Mouse (Mus musculus): Measurements from ENCODE around the gene Psmb3. TPM values are rescaled to one million over a fixed set of nuclear protein-coding genes. Genes with fewer than 3 reads are reported as not detected.

Gene Psmb3
- polyA plus RNA-seq, 1 experiment = 151 TPM

DNA sequence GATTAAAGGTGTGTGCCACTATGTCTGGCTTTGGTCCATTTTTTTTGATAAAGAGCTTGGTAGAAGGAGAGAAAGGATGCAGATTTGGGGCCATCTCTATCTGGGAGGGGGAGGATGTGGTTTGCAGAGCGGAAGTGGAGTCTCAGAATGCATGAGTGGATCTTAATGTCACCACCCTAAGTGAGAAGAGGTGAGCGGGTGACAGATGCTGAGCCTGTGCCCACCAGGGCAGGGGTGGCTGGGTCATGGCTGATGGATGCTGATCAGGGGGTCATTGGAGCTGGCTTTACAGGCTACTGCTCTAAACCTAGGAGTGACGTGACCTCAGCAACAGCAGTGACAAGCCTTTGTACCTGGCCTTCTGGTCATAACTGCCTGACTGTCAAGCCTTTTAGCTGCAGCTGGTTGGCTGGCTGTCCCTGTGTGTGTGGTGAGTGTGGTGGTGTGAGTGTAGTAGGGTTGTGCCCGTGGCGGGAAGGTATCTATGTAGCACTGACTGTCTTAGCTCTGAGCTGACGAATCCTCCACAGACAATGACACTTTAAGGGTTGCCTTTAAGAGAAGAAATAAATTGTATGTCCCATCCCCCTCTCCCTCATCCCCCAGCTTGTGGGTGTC is 19.0 kb upstream of the Psmb3 start:
- TF ChIP-seq CTCF (IDR thresholded peaks at IDR 0.05; ENCODE audit: extremely low read depth, insufficient read depth, insufficient read length, insufficient replicate concordance) (no peak), POLR2A (IDR thresholded peaks at IDR 0.05; ENCODE audit: low read depth, low read length) (peak; percentile 39)
- peak; percentile 79 to 80 for DNase-seq (ENCODE audit: low read depth in 1 of 2, low spot score in 2 of 2)
- Histone ChIP-seq H3K27ac (ENCODE audit: insufficient read depth, low read length) (peak overlapping the region; percentile 97), H3K27me3 (ENCODE audit: control insufficient read depth, insufficient read depth, low read length) (no peaks in the 10 kb centered on the region), H3K4me3 (ENCODE audit: extremely low read depth, insufficient read depth, insufficient read length) (peak overlapping the region; percentile 55), H3K4me1 (ENCODE audit: control insufficient read depth, insufficient read depth, insufficient read length) (peaks cover 21% of the 10 kb centered on the region), H3K36me3 (ENCODE audit: control insufficient read depth, insufficient read depth, low read length) (peaks cover 22% of the 10 kb centered on the region)
- 10% methylated on average over 6 of the region's 6 CpGs for WGBS

GRCm38 (mm10) chr11:97684766-97685165 is 18.4 kb upstream of the Psmb3 start:
- Histone ChIP-seq H3K4me3 (ENCODE audit: extremely low read depth, insufficient read depth, insufficient read length) (peak overlapping the region; percentile 55; the same call in 1 of the 2 replicates), H3K4me1 (ENCODE audit: control insufficient read depth, insufficient read depth, insufficient read length) (peaks cover 21% of the 10 kb centered on the region), H3K36me3 (ENCODE audit: control insufficient read depth, insufficient read depth, low read length) (peaks cover 17% of the 10 kb centered on the region), H3K27me3 (ENCODE audit: control insufficient read depth, insufficient read depth, low read length) (no peaks in the 10 kb centered on the region), H3K27ac (ENCODE audit: insufficient read depth, low read length) (peak overlapping the region; percentile 97)
- DNase-seq (ENCODE audit: low read depth in 1 of 2, low spot score in 2 of 2) = no peak
- TF ChIP-seq POLR2A (IDR thresholded peaks at IDR 0.05; ENCODE audit: low read depth, low read length) (no peak), CTCF (IDR thresholded peaks at IDR 0.05; ENCODE audit: extremely low read depth, insufficient read depth, insufficient read length, insufficient replicate concordance) (no peak)
- 66% methylated on average over 7 of the region's 7 CpGs for WGBS

DNA sequence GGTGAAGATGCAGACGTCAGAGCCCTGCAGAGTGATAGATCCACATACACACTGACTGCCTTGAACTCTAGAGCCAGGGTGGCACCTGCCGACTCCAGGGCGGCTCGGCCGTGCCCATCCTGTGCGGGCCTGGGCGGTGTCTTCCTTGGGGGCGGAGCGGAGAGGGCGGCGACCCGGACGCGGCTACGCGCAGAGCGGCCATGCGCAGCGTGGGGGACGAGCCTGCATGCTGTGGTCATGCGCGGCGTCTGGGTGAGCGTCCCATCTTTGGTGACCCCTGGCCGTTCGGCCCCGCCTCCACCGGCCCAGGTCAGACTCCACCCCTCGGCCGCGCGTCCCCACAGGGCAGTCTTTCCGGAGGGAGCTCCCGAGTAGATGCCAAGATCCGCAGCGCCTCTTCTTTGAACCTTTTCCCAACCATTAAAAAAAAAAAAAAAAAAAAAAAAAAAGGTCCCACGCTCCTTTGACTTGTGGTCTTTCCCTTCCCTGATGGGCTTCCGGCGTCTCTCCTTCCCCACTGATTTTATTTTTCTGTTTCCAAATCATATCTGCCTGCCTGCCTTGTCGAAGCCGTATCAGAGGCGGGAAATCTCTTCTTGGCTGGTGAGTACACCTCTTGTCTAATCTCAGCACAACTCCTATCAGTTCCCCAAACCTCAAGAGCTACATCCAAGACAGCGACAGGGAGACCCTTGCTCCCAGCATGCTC is 17.4 kb upstream of the Psmb3 start, which contains the start of gene Cisd3:
Gene Cisd3, plus strand, starts transcription at position 214 of the 709 bp plus-strand sequence.
- H3K4me1 ChIP-seq (ENCODE audit: control insufficient read depth, insufficient read depth, insufficient read length) = peaks cover 21% of the 10 kb centered on the region
- H3K27me3 ChIP-seq (ENCODE audit: control insufficient read depth, insufficient read depth, low read length) = no peaks in the 10 kb centered on the region
- no peak for TF ChIP-seq CTCF (IDR thresholded peaks at IDR 0.05; ENCODE audit: extremely low read depth, insufficient read depth, insufficient read length, insufficient replicate concordance)
- peak; percentile 72 for TF ChIP-seq POLR2A (IDR thresholded peaks at IDR 0.05; ENCODE audit: low read depth, low read length)
- WGBS = 2% methylated on average over 43 of the region's 43 CpGs
- H3K27ac ChIP-seq (ENCODE audit: insufficient read depth, low read length) = peak within 1 kb of the TSS; percentile 97
- peaks cover 9% of the 10 kb centered on the region for H3K36me3 ChIP-seq (ENCODE audit: control insufficient read depth, insufficient read depth, low read length)
- H3K4me3 ChIP-seq (ENCODE audit: extremely low read depth, insufficient read depth, insufficient read length) = peak within 1 kb of the TSS; percentile 55; the same call in 1 of the 2 replicates
- DNase-seq (ENCODE audit: low read depth in 1 of 2, low spot score in 2 of 2) = peak; percentile 61 to 93

DNA sequence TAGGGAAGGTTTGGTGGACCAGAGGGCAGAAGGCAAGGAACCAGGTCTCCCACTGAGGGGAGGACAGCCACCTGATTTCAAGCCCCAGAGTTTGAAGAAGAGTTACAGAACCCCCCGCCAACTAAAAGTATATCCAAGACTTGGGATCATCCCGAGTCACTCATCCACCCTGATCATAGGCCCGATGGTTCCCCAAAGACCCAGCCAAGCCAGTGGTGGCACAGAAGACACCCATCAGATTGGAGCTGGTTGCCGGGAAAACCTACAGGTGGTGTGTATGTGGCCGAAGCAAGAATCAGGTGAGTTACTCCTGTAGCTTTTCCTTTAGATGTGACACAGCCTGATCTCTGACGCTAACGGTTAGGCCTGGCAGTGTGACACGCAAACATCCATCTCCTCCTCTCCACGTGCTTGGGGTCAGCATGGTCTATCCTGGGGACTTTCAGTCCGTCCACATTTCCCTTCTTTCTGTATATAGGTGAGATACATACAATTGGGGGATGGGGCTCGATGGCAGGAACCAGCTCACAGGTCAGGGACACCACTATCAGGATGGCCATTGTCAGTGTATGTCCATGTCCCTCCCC is 16.8 kb upstream of the Psmb3 start:
- TF ChIP-seq CTCF (IDR thresholded peaks at IDR 0.05; ENCODE audit: extremely low read depth, insufficient read depth, insufficient read length, insufficient replicate concordance) = no peak
- no peak for TF ChIP-seq POLR2A (IDR thresholded peaks at IDR 0.05; ENCODE audit: low read depth, low read length)
- WGBS = 84% methylated on average over 11 of the region's 11 CpGs
- DNase-seq (ENCODE audit: low read depth in 1 of 2, low spot score in 2 of 2) = no peak
- peaks cover 21% of the 10 kb centered on the region for H3K4me1 ChIP-seq (ENCODE audit: control insufficient read depth, insufficient read depth, insufficient read length)
- H3K4me3 ChIP-seq (ENCODE audit: extremely low read depth, insufficient read depth, insufficient read length) = peak overlapping the region; percentile 42; the same call in 1 of the 2 replicates
- H3K36me3 ChIP-seq (ENCODE audit: control insufficient read depth, insufficient read depth, low read length) = peaks cover 7% of the 10 kb centered on the region; the same call in 1 of the 2 replicates
- peak overlapping the region; percentile 17; the same call in 1 of the 2 replicates for H3K27ac ChIP-seq (ENCODE audit: insufficient read depth, low read length)
- H3K27me3 ChIP-seq (ENCODE audit: control insufficient read depth, insufficient read depth, low read length) = no peaks in the 10 kb centered on the region

- Histone ChIP-seq H3K4me3 (ENCODE audit: extremely low read depth, insufficient read depth, insufficient read length) (no peak overlapping the region), H3K27me3 (ENCODE audit: control insufficient read depth, insufficient read depth, low read length) (no peaks in the 10 kb centered on the region), H3K27ac (ENCODE audit: insufficient read depth, low read length) (no peak overlapping the region), H3K4me1 (ENCODE audit: control insufficient read depth, insufficient read depth, insufficient read length) (peaks cover 21% of the 10 kb centered on the region), H3K36me3 (ENCODE audit: control insufficient read depth, insufficient read depth, low read length) (0 out of 2 replicates have a peak, but pooled peaks cover 1% of the 10 kb centered on the region)
- no peak for TF ChIP-seq POLR2A (IDR thresholded peaks at IDR 0.05; ENCODE audit: low read depth, low read length)
- no peak for TF ChIP-seq CTCF (IDR thresholded peaks at IDR 0.05; ENCODE audit: extremely low read depth, insufficient read depth, insufficient read length, insufficient replicate concordance)
- no peak for DNase-seq (ENCODE audit: low read depth in 1 of 2, low spot score in 2 of 2)
- WGBS = 97% methylated on average over 3 of the region's 3 CpGs
These were observed 16.1 kb upstream of the Psmb3 start for GRCm38 (mm10) chr11:97687061-97687460.

DNA sequence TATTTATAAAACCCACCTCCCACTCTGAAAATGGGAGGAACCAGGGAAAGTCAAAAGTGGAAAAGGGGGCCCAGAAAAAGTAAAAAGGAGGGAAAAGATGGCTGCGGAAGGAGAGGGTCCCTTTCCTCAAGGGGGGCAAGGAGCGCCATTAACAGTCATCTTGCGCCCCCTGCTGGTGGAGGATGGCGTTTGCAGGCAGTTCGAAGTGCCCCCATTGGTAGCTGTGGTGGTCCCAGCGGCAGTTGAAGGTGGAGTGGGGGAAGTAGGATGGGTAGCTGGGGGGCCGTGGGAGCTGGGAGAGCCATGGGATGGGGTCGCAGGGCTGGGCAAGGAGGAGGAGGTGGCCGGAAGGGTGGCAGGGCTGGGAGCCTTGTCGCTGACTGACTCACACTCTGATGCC is 13.3 kb upstream of the Psmb3 start:
- H3K27me3 ChIP-seq (ENCODE audit: control insufficient read depth, insufficient read depth, low read length) = no peaks in the 10 kb centered on the region
- H3K27ac ChIP-seq (ENCODE audit: insufficient read depth, low read length) = no peak overlapping the region
- peak in 1 of 2 experiments; percentile 60 for DNase-seq (ENCODE audit: low read depth in 1 of 2, low spot score in 2 of 2)
- H3K4me3 ChIP-seq (ENCODE audit: extremely low read depth, insufficient read depth, insufficient read length) = no peak overlapping the region
- TF ChIP-seq POLR2A (IDR thresholded peaks at IDR 0.05; ENCODE audit: low read depth, low read length) (no peak), CTCF (IDR thresholded peaks at IDR 0.05; ENCODE audit: extremely low read depth, insufficient read depth, insufficient read length, insufficient replicate concordance) (peak; percentile 98)
- H3K36me3 ChIP-seq (ENCODE audit: control insufficient read depth, insufficient read depth, low read length) = 0 out of 2 replicates have a peak, but pooled peaks cover 1% of the 10 kb centered on the region
- WGBS = 25% methylated on average over 10 of the region's 10 CpGs
- H3K4me1 ChIP-seq (ENCODE audit: control insufficient read depth, insufficient read depth, insufficient read length) = peaks cover 7% of the 10 kb centered on the region
